In the genomic region with DNA sequence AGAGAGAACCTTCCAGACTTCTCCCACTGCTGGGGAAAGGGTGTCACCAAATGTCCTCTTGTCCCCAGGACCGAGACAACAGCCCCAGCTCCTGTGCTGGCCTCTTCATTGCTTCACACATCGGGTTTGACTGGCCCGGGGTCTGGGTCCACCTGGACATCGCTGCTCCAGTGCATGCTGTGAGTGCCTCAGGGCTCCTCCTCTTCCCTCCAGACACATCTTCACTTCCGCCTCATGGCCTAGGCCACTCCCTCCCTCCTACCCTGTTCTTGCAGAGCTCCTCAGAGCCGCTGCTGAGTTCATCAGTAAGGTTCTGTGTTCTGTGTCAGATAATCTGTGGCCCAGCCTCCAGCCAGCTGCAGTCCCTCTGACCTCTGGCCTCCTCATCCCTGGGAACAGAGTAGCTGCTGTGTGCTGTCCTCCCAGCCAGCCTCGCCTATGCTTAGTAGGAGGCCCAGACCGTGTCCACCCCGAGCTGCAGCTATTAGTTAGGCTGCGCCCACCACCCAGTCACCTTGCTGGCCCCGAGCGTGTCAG, we compare ENCODE assay signal across 20 mouse cellular contexts. TPM values are rescaled to one million over a fixed set of nuclear protein-coding genes. Genes with fewer than 3 reads are reported as not detected.
DNase-seq lines count a peak whose midpoint lies in the region; ATAC-seq and TF ChIP-seq lines count a peak whose summit lies in the region.
"Had no signal": no experiment of that assay in that cellular context is flagged by ENCODE, and none has a peak within 500 bp of the region (broad histone marks: within the 10 kb centered on the region; RNA-seq: fewer than 3 reads in every experiment).

No protein-coding gene starts in this region.

- H3K4me2 ChIP-seq in liver, embryonic 11.5 days: no peak overlapping the region
- no peak overlapping the region for H3K4me2 ChIP-seq in liver, postnatal 0 days (ENCODE audit: low read depth, low read length)
- H3K4me2 ChIP-seq in stomach, postnatal 0 days (replicated peaks; ENCODE audit: low read depth): no peak overlapping the region
- H3K4me2 ChIP-seq: heart, embryonic 15.5 days; hindbrain, embryonic 13.5 days; limb, embryonic 12.5 days; midbrain, embryonic 11.5 days had no signal

- H3K9ac ChIP-seq in liver, embryonic 11.5 days (ENCODE audit: low read depth, low read length): no peak overlapping the region
- H3K9ac ChIP-seq in liver, postnatal 0 days (replicated peaks): no peak overlapping the region
- H3K9ac ChIP-seq in stomach, postnatal 0 days (ENCODE audit: low read length): no peak overlapping the region
- H3K9ac ChIP-seq: heart, embryonic 15.5 days; hindbrain, embryonic 13.5 days; limb, embryonic 12.5 days had no signal

- DNase-seq in heart, adult 11 months: peak; percentile 93
- DNase-seq in heart, adult 8-10 months (ENCODE audit: low spot score): no peak
- DNase-seq in liver, embryonic 11.5 days (ENCODE audit: low spot score): peak; percentile 28
- no peak for DNase-seq in liver, postnatal 0 days
- DNase-seq in right cerebral cortex, postnatal 25 days: peak; percentile 1
- DNase-seq in right cerebral cortex, postnatal 14 days: no peak
- DNase-seq in stomach, postnatal 0 days (ENCODE audit: low spot score): peak; percentile 12
- DNase-seq in gastrocnemius, adult 18-20 months (ENCODE audit: low spot score): no peak
- DNase-seq: adrenal gland, postnatal 14 days; cerebellum, adult 18-20 months; cerebellum, postnatal 36 days; kidney, postnatal 25 days; layer of hippocampus, adult 9-11 months; right cerebral cortex, postnatal 4 days; thymus, adult 2 months had no signal

- 79% methylated on average over 12 of the region's 12 CpGs for WGBS in liver, embryonic 11.5 days
- WGBS in liver, postnatal 0 days (ENCODE audit: insufficient replicate concordance): 80% methylated on average over 12 of the region's 12 CpGs
- WGBS in stomach, postnatal 0 days: 80% methylated on average over 12 of the region's 12 CpGs

- no peak overlapping the region for H3K27ac ChIP-seq in liver, embryonic 11.5 days (ENCODE audit: low read depth, low read length)
- no peak overlapping the region for H3K27ac ChIP-seq in liver, postnatal 0 days (ENCODE audit: low read depth)
- H3K27ac ChIP-seq in stomach, postnatal 0 days (replicated peaks): no peak overlapping the region
- H3K27ac ChIP-seq: heart, embryonic 15.5 days; hindbrain, embryonic 13.5 days; limb, embryonic 12.5 days had no signal

- peak; percentile 15; the same call in 1 of the 2 replicates for ATAC-seq in liver, embryonic 11.5 days (replicated peaks; ENCODE audit: low FRiP score)
- ATAC-seq in liver, postnatal 0 days: no peak
- no peak for ATAC-seq in stomach, postnatal 0 days (ENCODE audit: low FRiP score, low TSS enrichment)
- ATAC-seq: forebrain, embryonic 14.5 days had no signal

- no peaks in the 10 kb centered on the region for H3K27me3 ChIP-seq in liver, embryonic 11.5 days (replicated peaks; ENCODE audit: control insufficient read depth, insufficient read depth, low read length)
- H3K27me3 ChIP-seq in liver, postnatal 0 days (ENCODE audit: insufficient read depth, low read length): no peaks in the 10 kb centered on the region
- no peaks in the 10 kb centered on the region for H3K27me3 ChIP-seq in stomach, postnatal 0 days (ENCODE audit: control insufficient read depth, insufficient read depth, low read length)
- H3K27me3 ChIP-seq: heart, embryonic 15.5 days; hindbrain, embryonic 13.5 days; limb, embryonic 12.5 days had no signal

- no peaks in the 10 kb centered on the region for H3K9me3 ChIP-seq in liver, embryonic 11.5 days (ENCODE audit: control insufficient read depth, low read length)
- no peaks in the 10 kb centered on the region for H3K9me3 ChIP-seq in liver, postnatal 0 days (ENCODE audit: low read length)
- 0 out of 2 replicates have a peak, but pooled peaks cover 9% of the 10 kb centered on the region for H3K9me3 ChIP-seq in stomach, postnatal 0 days (ENCODE audit: control insufficient read depth, low read length)
- H3K9me3 ChIP-seq: hindbrain, embryonic 13.5 days had no signal

- no peak for TF ChIP-seq CTCF in liver, postnatal 0 days (IDR thresholded peaks at IDR 0.05; ENCODE audit: low read depth)
- TF ChIP-seq CTCF in stomach, postnatal 0 days (IDR thresholded peaks at IDR 0.05; ENCODE audit: low read depth): no peak

- no peak for TF ChIP-seq EP300 in liver, postnatal 0 days (IDR thresholded peaks at IDR 0.05; ENCODE audit: low read depth)
- TF ChIP-seq EP300 in stomach, postnatal 0 days (optimal IDR thresholded peaks at IDR 0.05): no peak

- no peaks in the 10 kb centered on the region for H3K4me1 ChIP-seq in liver, embryonic 11.5 days (replicated peaks; ENCODE audit: control insufficient read depth, insufficient read depth, low read length)
- H3K4me1 ChIP-seq in liver, postnatal 0 days (ENCODE audit: insufficient read depth): peaks cover under 1% of the 10 kb centered on the region; the same call in 1 of the 2 replicates
- H3K4me1 ChIP-seq in stomach, postnatal 0 days (replicated peaks; ENCODE audit: control insufficient read depth, insufficient read depth): no peaks in the 10 kb centered on the region

- peaks cover 36% of the 10 kb centered on the region for H3K36me3 ChIP-seq in liver, embryonic 11.5 days (ENCODE audit: control insufficient read depth, insufficient read depth, low read length)
- H3K36me3 ChIP-seq in liver, postnatal 0 days (replicated peaks; ENCODE audit: insufficient read depth, low read length): peaks cover 56% of the 10 kb centered on the region
- peaks cover 35% of the 10 kb centered on the region for H3K36me3 ChIP-seq in stomach, postnatal 0 days (ENCODE audit: control insufficient read depth, insufficient read depth, low read length)

- H3K4me3 ChIP-seq in liver, embryonic 11.5 days (ENCODE audit: low read depth, low read length): no peak overlapping the region
- H3K4me3 ChIP-seq in liver, postnatal 0 days (ENCODE audit: low read depth, low read length): no peak overlapping the region
- no peak overlapping the region for H3K4me3 ChIP-seq in stomach, postnatal 0 days (ENCODE audit: low read depth, low read length)
- H3K4me3 ChIP-seq: heart, embryonic 15.5 days; hindbrain, embryonic 13.5 days; limb, embryonic 12.5 days had no signal

RNA-seq across cellular contexts. Expression of gene Npepl1, which starts 11.3 kb away (rescaled TPM):
- total RNA-seq in heart, adult 8-10 months (2022): 10 to 100 TPM; 75.9 to 81.5 (median 77.7) TPM
- 57.7 and 59.1 TPM in 2 replicates for polyA plus RNA-seq in liver, embryonic 11.5 days (2014; fragmentation: Nextera tagmentation; extraction: Ambion mirVana)
- polyA plus RNA-seq in liver, postnatal 0 days (2015; fragmentation: Nextera tagmentation; extraction: Ambion mirVana): 30.8 and 32.0 TPM in 2 replicates
- 41.0 and 44.6 TPM in 2 replicates for polyA plus RNA-seq in stomach, postnatal 0 days (2015; fragmentation: Nextera tagmentation; extraction: Ambion mirVana)
- 10 to 100 TPM; 88.1 to 92.2 TPM for total RNA-seq in gastrocnemius, adult 18-20 months (2021)

RNA-seq across cellular contexts. Expression of gene Stx16, which starts 45.4 kb away (rescaled TPM):
- 10 to 100 TPM; 17.0 to 21.3 (median 18.8) TPM for total RNA-seq in heart, adult 8-10 months (2022)
- polyA plus RNA-seq in liver, embryonic 11.5 days (2014; fragmentation: Nextera tagmentation; extraction: Ambion mirVana): 7.2 and 9.6 TPM in 2 replicates
- 2.4 and 2.9 TPM in 2 replicates for polyA plus RNA-seq in liver, postnatal 0 days (2015; fragmentation: Nextera tagmentation; extraction: Ambion mirVana)
- polyA plus RNA-seq in stomach, postnatal 0 days (2015; fragmentation: Nextera tagmentation; extraction: Ambion mirVana): 3.6 and 4.1 TPM in 2 replicates
- 10 to 100 TPM; 18.1 to 19.0 TPM for total RNA-seq in gastrocnemius, adult 18-20 months (2021)

Comparison
In these comparisons a context has a peak if more than half of its experiments do, and no peak if none do; other contexts are left out.
1. DNase-seq: peak in heart, adult 11 months (single experiment), liver, embryonic 11.5 days (single experiment), right cerebral cortex, postnatal 25 days (single experiment) and stomach, postnatal 0 days (single experiment); none in heart, adult 8-10 months (single experiment), liver, postnatal 0 days (single experiment), right cerebral cortex, postnatal 14 days (single experiment) and gastrocnemius, adult 18-20 months (single experiment).